Mouse (Mus musculus) heart, embryonic 11.5 days (tissue): ENCODE data around the gene Mapkapk3. TPM values are rescaled to one million over a fixed set of nuclear protein-coding genes. Genes with fewer than 3 reads are reported as not detected.

ENCODE experiments used
- ATAC-seq: fragments of 200-750 bp; cut with Nextera tagmentation; replicated peaks from 2 replicates; pipeline ENCODE4 v1.8.0; 2017; ENCODE audit warnings: moderate library complexity; ENCODE audit not compliant: insufficient number of reproducible peaks, low FRiP score, low TSS enrichment
- H3K27ac ChIP-seq: fragments of 300-500 bp; sonication (generic); 2 replicates; pipeline ENCODE4 v1.5.1; 2014; ENCODE audit warnings: mild to moderate bottlenecking, low read depth, low read length
- H3K27me3 ChIP-seq: fragments of 300-500 bp; sonication (generic); 2 replicates; pipeline ENCODE4 v1.6.1; 2014; ENCODE audit warnings: mild to moderate bottlenecking, low read length, mixed read lengths; ENCODE audit not compliant: control insufficient read depth, insufficient read depth
- H3K36me3 ChIP-seq: fragments of 300-500 bp; sonication (generic); 2 replicates; pipeline ENCODE4 v1.6.1; 2014; ENCODE audit warnings: mild to moderate bottlenecking, low read length, moderate library complexity, mixed read lengths; ENCODE audit not compliant: control insufficient read depth, insufficient read depth
- H3K4me1 ChIP-seq: fragments of 300-500 bp; sonication (generic); 2 replicates; pipeline ENCODE4 v1.6.1; 2014; ENCODE audit warnings: low read length; ENCODE audit not compliant: control insufficient read depth, insufficient read depth
- H3K4me2 ChIP-seq: fragments of 300-500 bp; sonication (generic); 2 replicates; pipeline ENCODE4 v1.6.1; 2014; ENCODE audit warnings: mild to moderate bottlenecking, moderate library complexity
- H3K4me3 ChIP-seq: fragments of 300-500 bp; sonication (generic); 2 replicates; pipeline ENCODE4 v1.5.1; 2014; ENCODE audit warnings: low read depth, low read length
- H3K9ac ChIP-seq: fragments of 300-500 bp; sonication (generic); 2 replicates; pipeline ENCODE4 v1.6.1; 2014; ENCODE audit warnings: mild to moderate bottlenecking, low read depth, low read length, moderate library complexity
- H3K9me3 ChIP-seq: fragments of 300-500 bp; sonication (generic); replicated peaks from 2 replicates; pipeline ENCODE4 v1.6.1; 2016; ENCODE audit warnings: low read length; ENCODE audit not compliant: control insufficient read depth
- WGBS: fragments of 180-500 bp; shearing (Covaris S2); extraction: QIAGEN DNeasy Blood & Tissue Kit; methylation state at CpG from one replicate; pipeline ENCODE4 v1.1.7; 2014; ENCODE audit not compliant: insufficient replicate concordance; 5-methylcytosine and 5-hydroxymethylcytosine counted together
- polyA plus RNA-seq: library from polyadenylated mRNA; unstranded; fragments of >200 nt; fragmentation: Nextera tagmentation; extraction: Ambion mirVana; gene quantifications from 2 replicates; pipeline ENCODE4 v1.2.1, GENCODE M21; 2014

Mapkapk3 gene
- polyA plus RNA-seq, 1 experiment from 2014 or later, result 5.8 TPM

DNA sequence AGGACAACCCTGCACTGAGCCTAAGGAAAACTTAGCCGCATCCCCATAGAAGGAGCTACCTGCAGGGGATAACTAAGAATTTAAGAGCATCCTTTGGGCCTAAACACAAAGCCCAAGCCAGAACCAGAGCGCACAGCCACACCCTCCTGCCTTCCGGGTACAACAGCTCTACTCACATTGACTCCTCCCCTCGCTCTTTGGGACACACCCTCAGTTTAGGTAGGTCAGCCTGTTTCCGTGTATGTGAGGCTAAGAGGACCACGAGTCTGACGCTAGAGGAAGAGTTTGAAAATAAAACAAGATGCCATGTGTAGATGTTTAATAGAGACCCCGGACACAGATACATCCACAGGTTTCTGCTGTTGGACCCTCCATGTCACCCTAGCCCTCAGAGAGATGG lies 966 bp downstream of the Mapkapk3 start:
- no peaks in the 10 kb centered on the region for H3K36me3 ChIP-seq
- H3K9me3 ChIP-seq, result no peaks in the 10 kb centered on the region
- no peak overlapping the region for H3K9ac ChIP-seq
- peaks cover 2% of the 10 kb centered on the region; the same call in 1 of the 2 replicates for H3K27me3 ChIP-seq
- WGBS, result 25% methylated on average over 8 of the region's 8 CpGs
- peak overlapping the region; percentile 82 for H3K4me2 ChIP-seq
- ATAC-seq, result peak; percentile 70; the same call in 1 of the 2 replicates
- H3K27ac ChIP-seq, result no peak overlapping the region
- peak overlapping the region; percentile 59 for H3K4me3 ChIP-seq
- H3K4me1 ChIP-seq, result peaks cover 15% of the 10 kb centered on the region; the same call in 1 of the 2 replicates

DNA sequence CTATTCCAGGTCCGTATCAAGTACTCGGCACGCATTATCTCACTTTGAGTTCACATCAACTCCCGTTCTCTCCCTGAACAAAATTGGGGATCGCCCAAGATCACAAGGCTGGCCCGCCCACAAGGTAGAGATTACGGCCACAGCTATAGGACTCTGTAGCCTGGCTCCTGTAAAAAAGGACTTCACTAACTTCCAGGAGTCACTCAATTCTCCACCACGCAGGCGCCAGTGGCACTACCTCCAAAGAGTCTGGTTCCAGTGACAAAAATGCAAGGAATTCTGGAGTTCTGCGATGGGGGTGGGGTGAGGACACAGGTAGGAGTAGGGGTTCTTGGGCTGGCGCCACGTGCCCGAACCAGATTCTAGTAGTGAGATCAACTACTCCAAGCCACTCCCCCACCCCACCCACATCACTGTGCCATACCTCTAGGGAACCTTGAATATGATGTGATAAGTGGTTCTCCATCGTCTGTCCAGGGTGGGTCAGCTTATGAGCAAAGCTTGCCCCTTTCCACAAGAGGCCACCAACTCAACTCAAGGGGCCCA lies 1.5 kb downstream of the Mapkapk3 start:
- Histone ChIP-seq H3K27me3 (peaks cover 2% of the 10 kb centered on the region; the same call in 1 of the 2 replicates), H3K4me3 (no peak overlapping the region), H3K27ac (no peak overlapping the region), H3K36me3 (no peaks in the 10 kb centered on the region), H3K4me2 (peak overlapping the region; percentile 82), H3K9ac (no peak overlapping the region), H3K4me1 (peaks cover 15% of the 10 kb centered on the region; the same call in 1 of the 2 replicates), H3K9me3 (no peaks in the 10 kb centered on the region)
- 78% methylated on average over 14 of the region's 14 CpGs for WGBS
- ATAC-seq, result 0 out of 2 replicates have a peak, but pooled peaks have one; percentile 5

DNA sequence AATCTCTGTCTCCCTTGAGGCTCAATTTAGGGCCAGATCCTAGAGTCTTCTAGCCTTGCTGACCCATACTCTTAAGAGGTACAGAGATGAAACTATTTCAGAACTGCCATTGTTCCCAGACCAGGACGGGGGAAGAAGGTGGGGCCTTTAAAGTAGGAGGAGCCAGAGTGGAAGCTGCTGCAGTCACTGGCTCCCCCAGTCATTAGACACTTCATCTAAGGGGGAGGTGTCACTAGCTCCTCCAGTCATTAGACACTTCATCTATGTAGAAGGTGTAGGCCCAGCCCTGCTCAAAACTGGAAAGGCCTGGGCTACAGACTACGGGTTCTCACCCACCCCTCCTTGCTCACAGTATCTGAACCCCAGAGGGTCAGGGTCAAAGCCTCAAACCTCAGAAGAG lies 2.4 kb downstream of the Mapkapk3 start:
- Histone ChIP-seq H3K9ac (no peak overlapping the region), H3K4me1 (peaks cover 15% of the 10 kb centered on the region; the same call in 1 of the 2 replicates), H3K27ac (no peak overlapping the region), H3K9me3 (no peaks in the 10 kb centered on the region), H3K36me3 (no peaks in the 10 kb centered on the region), H3K4me2 (no peak overlapping the region), H3K4me3 (no peak overlapping the region), H3K27me3 (peaks cover 2% of the 10 kb centered on the region; the same call in 1 of the 2 replicates)
- no peak for ATAC-seq
- WGBS, result 76% methylated on average over 2 of the region's 2 CpGs

DNA sequence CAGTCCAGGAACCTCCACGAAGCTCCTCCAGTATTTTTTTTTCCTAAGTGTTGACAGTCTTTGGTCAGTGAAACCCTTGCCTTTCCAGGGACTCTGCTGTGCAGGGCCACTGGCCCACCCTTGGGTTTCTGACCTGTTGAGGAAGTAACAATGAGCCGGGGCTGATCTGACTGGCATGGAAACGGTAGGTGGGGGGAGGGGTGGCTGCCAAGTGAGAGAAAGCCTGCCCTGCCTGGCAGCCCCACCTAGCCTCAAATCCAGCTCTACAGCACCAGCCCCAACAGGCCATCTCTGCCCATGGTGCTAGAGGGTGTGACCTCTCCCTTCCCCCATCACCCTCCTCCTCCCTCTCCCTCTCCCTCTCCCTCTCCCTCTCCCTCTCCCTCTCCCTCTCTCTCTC lies 4.7 kb downstream of the Mapkapk3 start:
- ATAC-seq, result no peak
- H3K27ac ChIP-seq, result no peak overlapping the region
- no peaks in the 10 kb centered on the region for H3K36me3 ChIP-seq
- H3K9ac ChIP-seq, result no peak overlapping the region
- 16% methylated on average over 3 of the region's 3 CpGs for WGBS
- no peak overlapping the region for H3K4me3 ChIP-seq
- no peaks in the 10 kb centered on the region for H3K9me3 ChIP-seq
- H3K4me1 ChIP-seq, result peaks cover 16% of the 10 kb centered on the region
- H3K27me3 ChIP-seq, result peaks cover 2% of the 10 kb centered on the region; the same call in 1 of the 2 replicates
- no peak overlapping the region for H3K4me2 ChIP-seq

DNA sequence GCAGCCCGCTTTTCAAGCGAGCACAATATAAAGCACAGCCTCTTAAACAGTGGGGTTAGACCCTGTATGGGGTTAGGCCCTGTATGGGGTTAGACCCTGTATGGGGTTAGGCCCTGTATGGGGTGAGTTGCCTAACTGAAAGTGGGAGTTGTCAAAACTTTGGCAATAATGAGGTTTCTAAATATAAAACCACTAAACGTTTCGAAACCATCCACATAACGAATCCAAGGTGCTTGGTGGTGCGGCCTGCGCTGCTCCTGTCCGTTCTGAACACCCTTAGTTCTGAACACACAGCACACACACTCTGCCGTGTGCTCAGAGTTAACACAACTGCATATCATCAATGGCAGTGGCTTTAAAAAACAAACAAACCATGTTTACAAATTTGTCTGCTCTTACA lies 6.7 kb downstream of the Mapkapk3 start:
- H3K4me1 ChIP-seq, result peaks cover 17% of the 10 kb centered on the region
- no peaks in the 10 kb centered on the region for H3K9me3 ChIP-seq
- no peak overlapping the region for H3K27ac ChIP-seq
- 85% methylated on average over 9 of the region's 9 CpGs for WGBS
- no peak overlapping the region for H3K4me2 ChIP-seq
- H3K4me3 ChIP-seq, result no peak overlapping the region
- ATAC-seq, result no peak
- no peaks in the 10 kb centered on the region for H3K27me3 ChIP-seq
- no peaks in the 10 kb centered on the region for H3K36me3 ChIP-seq
- no peak overlapping the region for H3K9ac ChIP-seq

DNA sequence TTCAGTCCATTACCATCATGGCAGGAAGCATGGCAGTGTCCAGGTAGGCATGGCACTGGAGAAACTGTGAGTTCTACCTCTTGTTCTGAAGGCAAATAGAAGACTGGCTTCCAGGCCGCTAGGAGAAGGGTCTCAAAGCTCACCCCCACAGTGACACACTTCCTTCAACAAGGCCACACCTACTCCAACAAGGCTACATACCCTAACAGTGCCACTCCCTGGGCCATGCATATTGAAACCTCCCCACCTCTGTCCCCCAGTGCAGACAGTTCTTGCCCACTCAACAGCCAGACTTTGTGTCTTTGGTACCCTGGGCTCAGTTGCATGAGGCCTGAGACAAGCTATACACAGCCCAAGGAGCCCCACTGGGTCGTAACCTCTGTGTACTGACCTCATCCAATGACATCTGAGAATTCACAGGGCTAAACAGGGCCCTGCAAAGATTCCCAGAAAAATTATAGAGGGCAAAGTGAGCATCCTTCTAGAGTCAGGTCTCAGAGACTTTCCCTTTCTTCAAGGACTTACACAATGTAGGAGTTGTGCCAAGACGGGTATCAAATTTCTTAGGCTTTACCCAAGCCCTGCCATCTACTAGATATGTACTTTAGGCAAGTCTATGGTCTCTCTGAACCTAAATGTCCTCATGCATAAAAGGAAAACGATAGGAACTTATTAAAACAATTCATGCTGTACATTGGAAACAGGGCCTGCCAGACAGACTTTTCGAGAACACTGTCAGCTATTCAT lies 8.3 kb downstream of the Mapkapk3 start:
- no peaks in the 10 kb centered on the region for H3K36me3 ChIP-seq
- 84% methylated on average over 5 of the region's 5 CpGs for WGBS
- H3K4me3 ChIP-seq, result no peak overlapping the region
- H3K27ac ChIP-seq, result no peak overlapping the region
- H3K9me3 ChIP-seq, result no peaks in the 10 kb centered on the region
- no peak overlapping the region for H3K9ac ChIP-seq
- no peak for ATAC-seq
- no peak overlapping the region for H3K4me2 ChIP-seq
- H3K4me1 ChIP-seq, result peaks cover 16% of the 10 kb centered on the region
- no peaks in the 10 kb centered on the region; the same call in 1 of the 2 replicates for H3K27me3 ChIP-seq

DNA sequence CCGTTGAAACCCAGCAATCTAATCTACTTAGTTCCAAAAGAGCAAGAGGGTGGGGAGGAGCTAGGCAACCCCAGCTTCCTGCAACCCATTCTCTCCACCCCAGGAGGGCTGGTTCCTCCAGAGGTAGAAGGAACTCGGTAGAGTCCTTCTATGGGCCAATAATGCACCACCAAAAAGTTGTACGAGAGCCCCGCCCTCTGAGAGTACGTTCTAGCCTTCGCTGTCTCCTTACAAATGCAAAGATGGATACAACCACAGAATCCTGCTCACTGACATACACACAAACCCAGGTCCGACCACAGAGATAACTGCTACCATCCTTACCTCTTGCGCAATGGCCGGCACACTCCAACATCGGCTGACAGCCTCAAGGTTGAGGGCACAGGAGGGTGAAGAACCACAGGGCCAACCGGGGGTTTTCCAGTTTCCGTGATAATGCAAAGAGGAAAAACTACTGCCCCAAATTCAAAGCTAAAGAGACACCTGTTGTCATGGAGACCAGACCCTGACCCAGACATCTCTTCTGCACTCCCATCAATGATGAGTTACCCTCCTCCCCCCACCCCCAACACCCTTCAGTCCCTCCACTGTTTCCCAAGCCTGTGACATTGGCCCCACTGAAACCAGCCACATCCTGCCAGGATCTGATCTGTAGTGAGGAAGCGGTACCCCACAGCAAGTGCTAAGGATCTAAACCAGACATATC lies 9.2 kb downstream of the Mapkapk3 start:
- H3K9me3 ChIP-seq, result no peaks in the 10 kb centered on the region
- peaks cover 16% of the 10 kb centered on the region for H3K4me1 ChIP-seq
- H3K4me2 ChIP-seq, result peak overlapping the region; percentile 49
- no peak overlapping the region; the same call in 1 of the 2 replicates for H3K27ac ChIP-seq
- no peak for ATAC-seq
- WGBS, result 32% methylated on average over 13 of the region's 13 CpGs
- H3K9ac ChIP-seq, result peak overlapping the region; percentile 52; the same call in 1 of the 2 replicates
- no peak overlapping the region for H3K4me3 ChIP-seq
- H3K36me3 ChIP-seq, result no peaks in the 10 kb centered on the region
- no peaks in the 10 kb centered on the region; the same call in 1 of the 2 replicates for H3K27me3 ChIP-seq
